Mouse (Mus musculus) retina, embryonic 14.5 days (tissue): ENCODE measurements around the gene Camk1d.
"Not testable (repeated sequence)": the region's sequence is repeated elsewhere in the genome, so short reads cannot be mapped to it uniquely, and the experiment has no call there.

Experiments used
- DNase-seq: peaks from one replicate; pipeline ENCODE4 v3.0.0-alpha.2; 2015; ENCODE audit warnings: low spot score

The Camk1d gene

DNA sequence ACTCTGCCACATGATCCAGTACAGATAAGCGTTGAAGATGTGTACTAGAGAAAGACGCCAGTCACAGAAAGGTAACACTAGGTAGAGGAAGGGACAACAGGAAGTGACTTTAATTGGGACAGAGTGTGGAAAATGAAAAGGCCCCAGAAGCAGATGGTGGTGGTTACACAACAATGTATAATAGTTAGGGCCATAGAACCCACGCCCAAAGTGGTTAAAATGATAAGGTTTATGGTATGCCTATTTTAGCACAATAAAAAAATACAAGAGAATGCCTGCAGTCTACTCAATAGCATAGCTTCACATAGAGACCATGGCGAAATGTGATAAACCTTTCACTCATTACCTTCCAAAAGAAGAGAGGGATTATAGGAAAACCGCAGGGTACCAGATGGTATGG lies 147.7 kb downstream of the Camk1d start:
- DNase-seq: no peak

DNA sequence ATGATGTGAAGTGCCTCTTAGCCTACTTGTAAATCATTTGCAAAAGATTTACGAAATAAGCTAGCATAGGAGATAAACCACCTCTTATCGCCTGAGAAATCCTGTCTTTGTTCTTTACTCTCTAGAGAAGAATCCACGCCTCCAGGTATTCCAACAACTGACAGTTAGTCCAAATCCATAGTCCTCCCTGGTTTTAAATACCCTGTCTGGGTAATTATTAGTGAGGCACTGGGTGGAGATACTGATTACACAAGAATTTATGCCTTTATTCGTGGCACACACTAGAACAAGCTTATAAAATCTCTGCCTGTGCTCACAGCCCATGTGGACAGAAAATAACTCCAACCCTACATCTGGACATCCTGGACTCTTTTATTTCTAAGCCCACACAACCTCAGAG lies 150.6 kb downstream of the Camk1d start:
- no peak for DNase-seq

DNA sequence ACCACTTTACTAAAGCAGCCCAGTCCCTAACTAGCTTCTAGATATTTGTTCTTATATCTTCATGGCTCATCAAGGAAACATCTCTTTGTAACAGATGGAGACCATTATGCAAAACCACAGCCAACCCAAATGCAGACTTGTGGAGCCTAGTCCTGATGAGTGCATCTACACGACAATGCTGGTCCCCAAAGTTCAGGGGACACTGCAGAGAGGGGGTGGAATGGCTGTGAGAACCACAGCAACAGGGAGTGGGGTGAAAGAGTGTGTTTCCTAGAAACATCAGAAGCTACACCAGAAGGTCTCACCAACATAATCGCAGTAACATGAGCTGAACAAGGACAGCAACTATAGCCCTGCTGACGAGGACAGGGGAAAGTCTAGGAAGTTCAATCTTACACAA lies 152.9 kb downstream of the Camk1d start:
- no peak for DNase-seq

DNA sequence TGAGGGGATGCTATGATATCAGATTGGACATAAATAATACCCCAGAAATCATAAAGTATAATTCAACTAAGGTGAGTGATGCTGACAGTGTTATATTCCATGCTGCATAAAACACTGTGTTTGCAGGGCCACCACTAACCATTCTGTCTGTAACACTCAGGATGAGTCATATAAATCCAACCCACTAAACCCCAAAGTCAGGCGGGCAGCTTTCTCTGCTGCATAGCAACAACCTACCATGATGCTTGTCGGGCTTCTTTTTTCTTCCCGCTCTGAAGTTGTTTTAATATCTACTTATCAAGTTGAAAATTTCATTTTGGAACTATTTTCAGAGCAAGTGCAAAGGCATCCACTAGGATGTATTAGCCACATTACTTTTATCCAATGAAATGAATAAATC lies 161.1 kb downstream of the Camk1d start:
- DNase-seq: no peak

DNA sequence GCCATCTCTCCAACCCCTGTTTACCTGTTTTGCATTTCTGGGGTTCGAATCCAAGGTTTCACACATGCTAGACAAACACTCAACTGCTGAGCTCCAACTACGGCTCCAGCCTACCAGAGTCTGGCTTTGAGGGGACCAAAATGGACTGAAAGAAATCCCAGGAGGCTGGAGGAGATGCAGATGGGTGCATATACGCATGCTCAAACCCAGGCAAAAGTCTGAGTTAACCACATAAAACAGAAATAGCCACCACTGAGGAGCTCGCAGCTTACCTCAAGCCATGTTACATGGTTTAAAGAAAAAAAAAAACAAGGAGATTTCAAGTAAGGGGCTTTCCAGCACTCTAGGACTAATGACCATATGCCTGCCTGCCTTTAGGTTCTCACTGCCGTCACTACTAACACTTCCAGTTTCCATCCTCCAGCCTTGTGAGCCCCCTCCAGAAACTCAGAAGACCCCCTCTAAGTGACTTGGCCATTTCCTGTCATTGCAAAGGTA lies 162.5 kb downstream of the Camk1d start:
- DNase-seq: no peak

DNA sequence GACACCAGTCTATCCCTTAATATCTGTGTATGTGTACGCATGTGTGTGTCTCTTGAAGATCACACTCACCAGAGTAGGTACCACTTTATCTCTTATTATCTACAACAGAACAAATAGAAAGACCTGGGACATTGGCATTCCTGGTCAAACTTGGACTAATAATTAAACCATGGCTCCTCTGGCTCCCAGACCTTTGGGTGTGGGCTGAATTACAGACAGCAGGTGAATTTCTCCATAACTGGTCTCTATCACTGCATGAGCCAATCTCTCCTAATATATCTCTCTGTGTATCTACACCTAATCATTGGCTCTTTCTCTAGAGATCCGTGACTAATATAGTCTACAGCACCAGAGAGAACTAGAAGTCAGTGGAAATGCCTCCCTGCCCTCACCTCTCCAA lies 165.0 kb downstream of the Camk1d start:
- no peak for DNase-seq

DNA sequence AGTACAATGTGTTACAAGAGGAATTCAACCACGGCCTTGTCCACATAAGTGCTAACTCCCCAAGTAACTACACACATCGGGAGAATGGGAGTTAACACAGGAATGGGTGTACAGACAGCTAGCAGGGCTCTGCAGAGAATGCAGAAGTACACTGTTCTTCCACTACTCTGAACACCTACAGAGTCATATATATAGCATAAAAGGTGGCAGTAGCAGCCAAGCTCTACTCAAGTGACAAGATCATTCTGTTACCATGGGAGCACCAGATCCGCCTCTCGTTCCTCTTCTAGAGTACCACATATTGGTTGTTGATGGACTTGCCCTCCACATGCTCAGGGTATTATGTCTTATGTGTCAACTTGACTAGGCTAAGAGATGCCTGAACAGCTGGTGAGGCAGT lies 165.4 kb downstream of the Camk1d start:
- no peak for DNase-seq

DNA sequence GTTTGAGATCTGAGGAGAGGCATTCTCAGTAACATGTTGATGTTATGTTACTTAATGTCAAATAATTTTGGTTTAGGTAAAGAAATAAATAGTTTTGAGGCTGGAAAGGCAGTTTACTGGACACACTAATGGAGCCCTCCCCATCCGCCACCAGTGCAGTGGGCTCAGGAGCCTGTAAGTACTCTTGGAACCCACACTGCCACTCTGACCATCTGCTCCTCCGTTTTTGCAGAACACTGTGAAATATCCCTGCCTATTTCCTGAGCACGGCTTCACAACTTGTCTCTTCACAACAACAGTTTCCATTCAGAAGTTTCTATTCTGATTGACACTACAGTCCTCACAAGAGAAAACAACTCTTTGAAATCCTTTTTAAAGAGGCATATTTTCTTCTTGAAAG lies 173.4 kb downstream of the Camk1d start:
- no peak for DNase-seq

DNA sequence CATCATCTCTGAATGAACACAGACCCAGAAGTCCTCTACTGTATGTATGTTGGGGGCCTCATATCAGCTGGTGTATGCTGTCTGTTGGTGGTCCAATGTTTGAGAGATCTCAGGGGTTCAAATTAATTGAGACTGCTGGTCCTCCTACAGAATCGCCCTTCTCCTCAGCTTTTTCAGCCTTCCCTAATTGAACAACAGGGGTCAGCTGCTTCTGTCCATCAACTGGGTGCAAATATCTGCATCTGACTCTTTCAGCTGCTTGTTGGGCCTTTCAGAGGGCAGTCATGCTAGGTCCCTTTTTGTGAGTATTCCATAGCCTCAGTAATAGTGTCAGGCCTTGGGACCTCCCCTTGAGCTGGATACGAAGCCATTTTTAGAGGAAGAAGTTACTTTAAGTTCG lies 174.4 kb downstream of the Camk1d start:
- DNase-seq: not testable (repeated sequence)

DNA sequence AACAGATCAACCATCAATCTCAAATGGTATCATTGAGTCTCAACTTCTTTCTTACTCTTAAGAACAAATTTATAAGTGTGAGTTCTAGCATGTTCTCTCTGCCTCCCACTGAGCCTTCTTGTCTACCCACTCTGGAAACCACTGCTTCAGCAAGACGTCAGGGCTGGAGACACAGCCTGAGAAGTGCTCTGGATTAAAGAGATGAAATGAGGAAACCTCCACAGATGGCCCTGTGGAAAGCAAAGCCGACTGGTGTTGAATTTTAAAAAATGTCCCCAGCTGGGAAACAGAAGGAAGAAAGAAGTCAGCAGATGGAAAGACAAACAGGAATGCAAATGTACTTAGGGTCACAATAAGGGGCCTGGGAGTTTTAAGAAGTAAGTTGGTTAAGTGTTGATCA lies 180.4 kb downstream of the Camk1d start:
- no peak for DNase-seq

DNA sequence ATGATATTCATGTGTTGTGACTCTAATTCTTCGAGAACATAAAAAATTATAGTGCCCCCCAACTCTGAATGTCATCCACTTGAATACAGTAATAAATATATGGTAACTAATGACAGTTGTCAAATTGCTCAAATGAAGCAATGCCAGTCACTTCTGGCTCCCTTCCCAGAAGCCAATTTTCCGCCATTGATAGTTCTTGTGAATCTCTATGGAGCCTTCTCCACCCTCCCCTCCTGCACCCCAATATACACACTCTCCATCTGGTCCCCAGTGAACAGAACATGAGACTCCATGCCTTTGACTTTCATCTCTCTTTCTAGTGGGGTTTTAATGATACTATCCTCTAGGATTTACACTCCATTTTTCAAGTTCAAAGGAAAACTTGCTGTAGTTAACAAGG lies 184.3 kb downstream of the Camk1d start:
- DNase-seq: no peak

DNA sequence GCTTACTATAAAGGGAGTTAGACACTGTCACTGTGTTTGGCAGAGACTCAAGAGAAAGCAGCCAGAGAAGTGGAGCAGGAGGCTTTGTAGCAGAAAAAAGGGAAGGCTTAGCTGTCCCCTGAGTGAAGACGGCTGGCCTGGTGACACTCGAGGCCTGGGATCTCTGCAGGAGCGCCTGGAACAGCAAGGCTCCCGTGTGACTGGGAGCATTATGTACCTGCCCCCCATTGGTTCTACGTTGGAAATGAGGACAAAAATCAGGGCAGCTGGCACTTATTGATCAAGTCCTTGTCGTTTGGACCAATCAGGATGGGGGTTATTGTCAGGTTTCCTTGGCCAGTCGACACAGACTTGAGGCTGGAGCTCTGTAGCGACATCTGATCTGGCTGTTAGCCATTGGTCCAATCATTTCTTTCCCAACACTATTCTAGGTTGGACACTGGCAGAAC lies 195.1 kb downstream of the Camk1d start:
- peak; percentile 47 for DNase-seq

DNA sequence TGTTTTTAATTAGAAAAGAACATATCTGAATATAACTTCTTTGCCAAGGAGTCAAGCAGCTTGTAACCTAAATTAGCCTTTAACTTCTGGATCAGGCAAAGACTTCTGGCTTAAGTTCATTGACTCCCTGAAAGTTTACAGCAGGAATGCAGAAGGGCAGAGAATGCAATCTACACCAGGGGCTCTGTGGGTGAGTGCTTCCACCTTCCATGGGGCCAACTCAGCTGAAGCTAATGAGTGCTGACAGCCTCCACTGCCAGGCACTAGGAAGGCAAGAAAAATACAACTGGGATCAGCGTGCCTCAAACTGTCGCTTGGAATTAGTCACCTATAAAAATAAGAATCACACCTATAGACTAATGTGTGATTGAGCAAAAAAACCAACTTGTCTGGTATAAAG lies 199.2 kb downstream of the Camk1d start:
- DNase-seq: peak; percentile 71

DNA sequence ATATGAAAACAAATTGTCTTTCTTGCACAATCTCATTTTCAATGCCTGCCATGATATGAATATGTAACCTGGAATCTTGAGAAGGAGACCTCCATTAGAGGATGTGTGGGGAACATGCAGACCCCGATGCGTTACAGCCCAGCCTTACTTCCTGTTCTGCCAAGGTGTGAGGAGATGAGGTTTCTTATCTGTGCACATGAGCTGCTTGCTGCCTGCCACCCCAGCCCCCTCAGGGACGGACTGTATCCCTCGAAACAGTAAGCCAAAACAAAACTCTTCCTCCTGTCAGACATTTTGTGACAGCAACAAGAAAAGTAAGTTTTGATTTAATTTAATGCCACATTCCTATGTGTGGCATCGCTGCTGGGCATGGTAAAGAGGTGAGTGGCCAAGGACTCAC lies 200.2 kb downstream of the Camk1d start:
- no peak for DNase-seq

DNA sequence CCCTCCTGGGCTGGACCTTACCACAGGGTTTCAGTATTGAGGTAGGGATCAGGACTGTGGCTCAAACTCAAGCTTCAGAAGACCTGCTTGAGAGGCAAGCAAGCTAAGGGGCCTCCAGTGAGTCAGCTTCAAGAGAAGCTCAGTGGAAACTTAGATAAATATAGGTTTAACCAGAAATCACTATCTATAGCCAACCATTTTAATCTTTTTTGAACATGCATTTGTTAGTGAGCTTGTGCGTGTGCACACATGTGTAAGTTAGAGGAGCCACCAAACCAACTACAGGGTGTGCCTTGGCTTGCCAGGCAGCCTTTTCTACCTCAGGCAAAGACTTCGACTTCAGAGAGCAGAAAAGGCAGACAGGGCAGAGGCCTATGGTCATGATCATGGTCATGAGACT lies 200.7 kb downstream of the Camk1d start:
- DNase-seq: no peak

DNA sequence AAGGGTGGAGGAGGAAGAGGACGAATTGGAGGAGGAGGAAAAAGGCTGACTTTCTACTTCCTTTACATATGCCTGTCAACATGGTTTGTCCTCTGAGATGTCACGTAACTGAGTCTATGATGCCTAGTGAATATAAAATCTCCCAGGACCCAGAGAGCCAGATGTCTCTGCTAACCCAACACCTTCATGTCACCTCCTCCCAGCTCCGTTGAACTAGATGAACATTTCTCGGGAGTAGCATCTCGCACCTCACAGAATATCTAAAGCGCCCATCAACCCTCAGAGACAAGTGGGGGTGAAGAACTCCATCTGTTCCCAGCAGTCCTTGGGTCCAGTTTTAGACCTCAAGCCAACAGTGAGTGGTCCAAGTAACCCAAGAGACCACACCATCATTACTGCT lies 204.3 kb downstream of the Camk1d start:
- DNase-seq: no peak

DNA sequence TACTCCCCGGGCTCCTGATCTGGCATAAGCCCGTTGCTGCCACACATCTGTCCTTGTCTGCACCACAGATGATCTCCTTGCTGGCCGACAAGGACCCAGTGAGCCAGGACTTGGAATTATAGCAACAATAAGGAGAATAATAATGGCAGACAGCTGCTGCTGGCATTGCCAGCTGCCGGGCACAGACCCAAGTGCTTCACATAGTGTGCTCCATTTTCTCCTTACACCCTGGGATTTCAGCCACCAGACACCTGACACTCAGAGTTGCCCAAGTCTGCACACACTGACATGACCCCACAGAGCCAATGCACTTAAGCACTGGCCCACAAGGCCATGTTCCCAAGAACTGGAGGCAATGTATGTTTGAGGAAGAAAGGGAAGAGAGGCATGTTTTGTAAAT lies 214.7 kb downstream of the Camk1d start:
- DNase-seq: no peak

DNA sequence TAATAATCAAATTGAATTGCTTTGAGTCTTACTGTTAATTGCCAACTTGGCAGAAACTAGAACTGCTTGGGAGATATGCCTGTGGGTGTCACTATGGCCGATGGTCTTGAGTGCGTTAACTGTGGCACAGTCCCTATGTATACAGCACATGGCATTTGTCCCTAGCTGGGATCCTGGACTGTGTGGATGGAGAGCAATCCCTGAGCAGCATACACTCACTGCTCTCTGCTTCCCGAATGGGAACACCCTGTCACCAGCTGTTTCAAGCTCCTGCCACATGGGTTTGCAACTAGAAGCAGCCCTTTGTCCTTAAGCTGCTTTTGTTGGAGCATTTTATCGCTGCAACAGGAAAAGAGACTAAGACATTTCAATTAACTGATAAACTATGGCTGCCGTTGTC lies 224.4 kb downstream of the Camk1d start:
- no peak for DNase-seq

DNA sequence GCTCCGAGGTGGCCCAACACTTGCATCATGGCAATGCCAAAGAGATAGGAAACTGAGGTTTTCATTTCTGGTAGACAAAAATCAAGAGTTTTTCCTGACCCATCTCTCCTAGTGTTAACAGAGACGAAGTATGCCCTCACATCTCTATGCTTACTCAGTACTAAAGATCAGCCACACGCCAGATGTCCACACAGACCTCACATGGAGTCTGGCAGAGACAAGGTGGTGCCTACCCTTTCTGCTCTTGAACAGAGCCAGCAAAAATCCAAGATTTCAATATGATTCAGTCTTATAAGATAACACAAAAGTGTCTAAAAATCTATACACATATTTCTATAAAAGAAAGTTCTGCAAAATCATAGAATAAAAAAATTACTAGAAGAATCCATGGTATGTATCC lies 227.0 kb downstream of the Camk1d start:
- DNase-seq: no peak

DNA sequence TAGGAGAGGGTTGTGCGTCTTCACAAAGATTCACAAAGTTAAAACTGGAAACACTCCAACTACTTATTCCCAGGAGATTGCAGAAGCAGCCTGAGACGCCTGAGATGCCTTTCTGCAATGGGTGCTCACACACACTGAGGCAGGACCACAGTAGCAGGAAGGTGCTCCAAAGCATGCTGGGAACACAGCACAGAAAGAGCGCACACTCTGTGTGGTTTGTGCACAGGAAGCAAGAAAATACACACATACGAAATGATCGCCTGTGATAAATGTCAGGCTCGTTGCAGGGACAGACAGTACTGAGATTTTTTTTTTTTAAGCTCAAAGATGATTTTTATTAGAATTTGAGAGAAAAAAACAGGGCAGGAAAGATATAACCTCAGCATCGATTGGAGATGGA lies 227.7 kb downstream of the Camk1d start:
- no peak for DNase-seq

DNA sequence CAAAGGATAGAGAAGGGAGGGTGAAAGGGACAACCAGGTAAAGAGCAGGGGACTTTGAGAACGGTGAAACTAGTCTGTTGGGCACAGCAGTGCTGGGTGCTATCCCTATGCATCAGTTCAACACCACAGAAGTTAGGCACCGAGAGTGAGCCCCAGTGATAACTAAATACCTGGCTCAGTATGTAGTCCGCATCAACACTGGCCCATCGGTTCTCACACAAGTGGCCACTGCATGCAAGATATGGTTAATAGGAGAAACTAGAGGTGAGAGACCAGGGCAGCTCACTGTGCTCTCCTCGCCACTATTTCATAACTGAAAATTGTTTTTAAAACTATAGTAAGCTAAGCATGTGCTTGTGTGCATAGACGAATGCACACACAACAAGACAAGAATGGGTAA lies 228.5 kb downstream of the Camk1d start:
- DNase-seq: no peak

DNA sequence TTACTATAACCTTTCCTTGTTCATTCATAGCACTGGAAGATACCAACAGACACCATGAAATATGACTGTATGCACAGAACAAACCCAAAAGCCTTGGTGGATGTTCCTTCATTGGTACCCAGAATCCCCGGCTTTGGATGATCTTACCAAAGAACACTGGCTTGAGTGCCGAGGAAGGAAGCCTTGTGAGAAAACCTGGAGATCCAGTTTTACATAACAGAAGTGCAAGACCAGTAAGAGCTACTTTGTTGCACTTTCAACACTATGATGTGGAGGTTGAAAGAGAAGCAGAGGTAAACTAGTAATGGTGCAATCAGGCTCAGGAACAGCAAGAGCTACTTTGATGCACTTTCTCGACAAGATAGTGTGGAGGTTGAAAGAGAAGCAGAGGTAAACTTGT lies 234.4 kb downstream of the Camk1d start:
- DNase-seq: no peak

DNA sequence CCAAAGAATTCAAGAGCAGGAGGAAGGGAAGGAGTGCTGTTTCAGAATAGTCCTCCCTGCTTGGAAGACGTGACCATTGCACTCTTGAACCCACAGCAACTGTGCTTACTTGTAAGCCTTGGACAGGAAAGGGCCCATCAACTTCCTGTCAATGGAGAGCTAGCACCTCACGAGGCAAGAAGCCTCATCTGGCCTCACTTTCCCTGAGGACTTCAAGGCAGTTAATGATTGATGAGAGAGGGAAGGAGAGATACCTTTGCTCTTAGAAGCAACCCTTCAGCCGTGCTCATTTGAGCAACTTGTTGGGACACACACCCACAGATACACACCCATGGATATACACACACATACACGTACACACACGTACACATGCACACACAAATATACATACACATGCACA lies 235.6 kb downstream of the Camk1d start:
- DNase-seq: no peak

DNA sequence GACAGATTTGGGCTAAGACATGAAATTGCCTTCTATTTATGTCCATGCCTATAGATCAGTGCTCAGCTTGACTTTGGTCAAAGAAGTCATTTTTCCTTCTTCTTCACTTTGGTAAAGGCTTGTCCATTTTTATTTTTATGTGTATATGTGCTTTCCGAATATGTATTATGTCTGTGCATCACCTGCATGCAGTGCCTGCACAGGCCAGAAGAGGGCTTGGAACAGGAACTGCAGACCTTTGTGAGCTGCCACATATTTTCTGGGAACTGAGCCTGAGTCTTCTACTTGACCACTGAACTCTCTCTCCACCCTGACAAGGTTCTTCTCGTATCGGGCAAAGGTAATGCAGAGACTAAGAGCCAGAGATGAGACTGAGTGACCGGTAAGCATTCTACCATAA lies 236.1 kb downstream of the Camk1d start:
- DNase-seq: no peak

DNA sequence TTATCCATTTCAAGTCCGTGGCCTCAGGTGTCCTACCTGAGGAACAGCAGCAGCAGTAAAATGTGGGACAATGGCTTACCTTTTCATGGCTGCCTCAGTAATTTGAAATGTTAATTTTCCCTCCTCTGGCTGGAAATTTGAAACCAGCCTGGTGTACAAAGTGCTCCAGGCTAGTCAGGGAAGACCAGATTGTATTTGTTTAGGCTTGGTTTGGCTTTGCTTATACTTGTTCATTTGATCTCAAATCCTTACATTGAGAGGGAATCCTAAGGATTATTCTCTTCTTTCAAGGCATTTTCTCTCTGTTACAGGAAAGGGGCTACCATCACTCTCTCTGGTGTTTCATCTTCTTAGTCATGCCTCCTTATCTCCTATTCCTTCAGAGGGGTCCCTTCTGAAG lies 236.8 kb downstream of the Camk1d start:
- no peak for DNase-seq
